Mouse (Mus musculus) B cell, adult 67 days (primary cell): ENCODE results near the gene Trappc3. TPM values are rescaled to one million over a fixed set of nuclear protein-coding genes. Genes with fewer than 3 reads are reported as not detected.

ENCODE experiments used
- total RNA-seq, 2 experiments: library from RNA; stranded (reverse); gene quantifications; 4 replicates each; pipeline ENCODE4 v1.2.4; 2023

Gene Trappc3
- total RNA-seq = 10 to 100 TPM; 32.8 to 49.4 TPM

DNA sequence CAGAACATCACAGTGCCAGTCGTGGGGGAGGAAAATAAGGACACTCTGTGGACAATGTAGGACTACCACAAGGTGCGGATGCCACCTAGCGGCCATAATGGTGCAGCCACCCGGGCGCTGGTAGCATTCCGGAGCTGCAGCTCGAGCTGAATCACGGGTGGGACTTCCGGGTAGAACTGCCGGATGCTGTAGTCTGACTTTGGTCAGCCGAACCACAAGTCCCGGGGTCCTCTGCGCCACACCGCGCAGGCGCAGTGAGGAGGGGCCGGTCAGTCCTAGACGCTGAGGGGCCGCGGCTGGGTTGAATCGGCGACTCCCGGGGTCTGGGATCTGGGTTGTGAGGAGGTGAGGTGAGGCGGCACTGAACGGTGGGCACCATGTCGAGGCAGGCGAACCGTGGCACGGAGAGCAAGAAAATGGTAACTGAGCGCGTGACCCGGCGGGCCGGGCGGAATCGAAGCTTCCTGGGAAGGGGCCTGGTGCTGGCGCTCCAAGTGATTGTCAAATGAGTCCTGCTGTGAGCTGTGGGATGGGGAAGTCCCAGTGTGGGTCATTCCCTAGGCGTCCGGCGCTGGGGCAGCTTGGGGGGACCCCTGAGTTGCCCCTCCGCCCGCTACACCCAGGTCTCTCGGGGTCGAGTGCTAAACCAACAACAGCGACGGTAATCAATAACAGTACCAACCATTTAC is at the start of gene Trappc3:
Trappc3 (plus strand) TSS at position 207 of the 689 bp plus-strand sequence.

DNA sequence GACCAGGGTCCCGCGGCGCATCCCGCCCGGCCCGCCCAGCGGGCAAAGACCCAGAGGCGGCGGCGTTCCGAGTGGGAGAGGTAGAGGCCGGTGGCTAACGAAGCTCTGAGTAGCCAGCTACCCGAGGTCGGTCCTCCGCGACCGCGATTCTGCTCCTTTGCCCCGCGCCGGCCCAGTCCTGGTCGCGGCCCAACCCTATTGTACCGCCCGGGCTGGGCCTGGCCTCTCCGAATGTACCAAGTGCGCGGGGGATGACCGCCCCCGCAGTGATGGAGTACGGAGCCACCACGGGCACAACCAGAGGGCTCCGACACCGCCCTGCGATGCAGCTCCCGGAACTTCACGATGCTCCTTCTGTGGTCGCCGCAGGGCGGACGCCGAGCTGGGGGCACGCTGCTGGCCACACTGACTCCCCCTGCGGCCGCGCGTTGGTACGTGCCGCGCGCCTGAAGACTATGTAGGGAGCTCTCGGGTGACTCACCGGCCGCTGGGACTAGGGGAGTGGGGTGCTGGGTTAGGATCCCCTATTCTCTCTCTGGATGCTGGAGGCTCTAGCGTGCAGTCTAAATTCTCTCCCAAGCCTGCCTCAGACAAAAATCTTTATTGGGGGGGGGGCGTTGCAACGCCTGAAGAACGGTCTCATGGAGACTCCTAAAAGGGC is 5.9 kb upstream of the Trappc3 start, which contains the start of gene Map7d1:
Map7d1 (minus strand) TSS at position 213 of the 661 bp plus-strand sequence.

DNA sequence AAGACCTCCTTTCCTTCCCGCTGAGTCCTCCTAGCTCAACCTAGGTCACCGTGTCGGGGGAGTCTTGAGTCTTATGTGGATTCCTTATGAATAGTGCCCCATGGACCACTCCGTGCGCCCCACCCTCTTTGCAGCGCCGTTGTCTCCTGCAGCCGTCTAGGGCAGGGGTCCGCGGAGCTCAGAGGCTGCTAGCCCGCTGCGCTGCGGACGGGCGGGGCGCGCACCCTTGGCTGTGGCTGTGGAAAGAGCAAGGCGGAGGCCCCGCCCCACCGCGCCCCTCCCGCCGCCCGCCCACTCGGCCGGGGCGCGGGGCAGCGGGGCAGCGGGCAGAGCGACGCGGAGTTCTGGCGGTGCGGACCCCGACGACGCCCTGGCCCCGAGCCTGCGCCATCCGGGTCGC is 24.4 kb downstream of the Trappc3 start, which contains the start of gene Col8a2:
Col8a2 (plus strand) TSS at position 302 of the 400 bp plus-strand sequence.

DNA sequence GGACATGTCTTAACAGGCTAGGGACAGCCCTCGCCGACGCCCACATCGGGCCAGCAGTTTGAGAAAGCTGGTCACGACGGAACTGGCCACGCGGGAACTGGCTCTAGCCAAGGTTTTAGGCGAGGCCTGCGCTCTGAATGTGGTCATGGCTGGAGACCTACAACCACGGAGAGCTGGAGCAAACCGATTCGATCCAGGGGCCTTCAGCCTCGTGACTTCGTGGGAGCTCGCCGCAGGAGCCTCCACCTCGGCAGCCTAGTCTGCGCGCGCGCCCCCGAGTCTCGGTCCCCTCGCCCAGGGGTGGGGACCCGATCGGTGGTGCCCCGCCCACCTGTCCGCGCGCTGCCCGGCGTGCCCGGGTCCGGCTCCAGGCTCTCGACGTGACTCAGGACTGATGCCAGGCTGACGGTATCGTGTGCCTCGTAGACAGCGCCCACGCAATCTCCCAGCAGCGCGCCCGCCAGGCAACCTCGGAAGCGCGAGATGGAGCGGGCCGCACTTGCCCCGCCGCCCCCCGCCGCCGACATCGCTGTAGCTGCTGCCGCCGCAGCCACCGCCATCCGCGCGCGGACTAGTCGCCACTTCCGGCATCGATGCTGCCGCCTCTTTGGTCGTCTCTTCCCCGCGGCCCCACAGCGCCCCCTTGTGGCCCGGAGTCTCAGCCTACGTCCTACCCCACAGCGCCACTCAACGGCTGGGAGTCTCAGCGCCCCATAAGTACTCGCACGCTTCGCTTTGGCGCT is 59.2 kb downstream of the Trappc3 start, which contains the start of gene Adprhl2:
Adprhl2 (minus strand) TSS at position 593 of the 743 bp plus-strand sequence.

DNA sequence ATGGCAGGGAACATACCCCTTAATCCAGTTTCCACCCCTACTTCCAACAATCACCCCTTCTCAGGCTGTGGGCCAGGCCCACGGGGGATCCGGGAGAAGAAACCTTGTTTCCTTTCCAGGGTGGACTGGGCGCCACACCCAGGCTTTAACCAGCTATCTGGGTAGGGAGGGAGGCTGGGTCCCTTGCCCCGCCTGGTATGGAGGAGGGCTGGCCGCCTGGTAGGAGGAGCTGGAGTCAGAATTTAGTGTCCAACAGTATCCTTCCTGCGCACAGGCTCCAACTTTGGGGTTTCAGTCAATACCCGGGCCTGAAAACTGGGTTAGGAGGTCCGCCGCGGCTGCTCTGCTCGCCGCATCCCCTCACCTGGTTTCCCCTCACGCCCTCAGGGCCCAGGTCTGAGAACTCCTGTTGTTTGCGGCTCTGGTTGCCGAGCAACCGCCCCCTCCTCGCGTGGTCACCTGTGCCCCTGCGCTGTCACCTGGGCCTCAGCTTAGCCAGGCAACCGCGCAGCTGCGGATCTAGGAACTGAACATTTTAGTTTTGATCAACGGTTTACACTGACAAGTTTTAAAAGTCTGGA is 63.2 kb downstream of the Trappc3 start, which contains the start of gene Tekt2:
Tekt2 (minus strand) TSS at position 408 of the 581 bp plus-strand sequence.

Other genes with a start within 250 kb of the Trappc3 start
- 1 to 10 TPM in 1 of 2 experiments, under 1 TPM in 1; 0.62 to 2.0 TPM for gene Csf3r, start 237.8 kb upstream of the Trappc3 start, total RNA-seq
- gene Mrps15, start 215.4 kb upstream of the Trappc3 start, total RNA-seq = 10 to 100 TPM; 45.5 to 48.2 TPM
- gene Oscp1, start 203.8 kb upstream of the Trappc3 start, total RNA-seq = under 1 TPM in 1 of 2 experiments, not detected in 1; 0.15 TPM
- 10 to 100 TPM; 17.1 to 19.2 TPM for gene Lsm10, start 165.7 kb upstream of the Trappc3 start, total RNA-seq
- 10 to 100 TPM; 37.0 to 42.5 TPM for gene Stk40, start 158.4 kb upstream of the Trappc3 start, total RNA-seq
- gene Eva1b, start 114.6 kb upstream of the Trappc3 start, total RNA-seq = 1 to 10 TPM; 4.4 to 5.0 TPM
- gene Sh3d21, start 98.8 kb upstream of the Trappc3 start, total RNA-seq = 1 to 10 TPM in 1 of 2 experiments, under 1 TPM in 1; 0.95 to 1.3 TPM
- gene Thrap3, start 59.6 kb upstream of the Trappc3 start, total RNA-seq = 100 to 1,000 TPM; 542 to 583 TPM
- gene Map7d1, start 6.0 kb upstream of the Trappc3 start, total RNA-seq = 10 to 100 TPM; 42.4 to 50.6 TPM
- gene Col8a2, start 24.5 kb downstream of the Trappc3 start, total RNA-seq = not detected
- gene Adprhl2, start 59.4 kb downstream of the Trappc3 start, total RNA-seq = 10 to 100 TPM; 43.8 to 47.9 TPM
- gene Tekt2, start 63.4 kb downstream of the Trappc3 start, total RNA-seq = 1 to 10 TPM in 1 of 2 experiments, not detected in 1; 1.1 TPM
- gene Ago3, start 167.2 kb downstream of the Trappc3 start, total RNA-seq = 10 to 100 TPM; 32.6 to 34.6 TPM
- 10 to 100 TPM; 70.1 to 73.1 TPM for gene Ago1, start 206.3 kb downstream of the Trappc3 start, total RNA-seq